9 mouse cellular contexts compared by ENCODE assay signal in genomic region chrX:136820250-136820649, GRCm38 (mm10). TPM values are rescaled to one million over a fixed set of nuclear protein-coding genes. Genes with fewer than 3 reads are reported as not detected.
DNase-seq lines count a peak whose midpoint lies in the region; ATAC-seq and TF ChIP-seq lines count a peak whose summit lies in the region.
"Had no signal": no experiment of that assay in that cellular context is flagged by ENCODE, and none has a peak within 500 bp of the region (broad histone marks: within the 10 kb centered on the region; RNA-seq: fewer than 3 reads in every experiment).

No protein-coding gene starts in this region.

- no peak overlapping the region for H3K27ac ChIP-seq in kidney, embryonic 14.5 days (ENCODE audit: low read depth, low read length)
- no peak overlapping the region for H3K27ac ChIP-seq in kidney, adult 2 months (ENCODE audit: insufficient read depth, low read depth, low read length)
- H3K27ac ChIP-seq in limb, embryonic 10.5 days: no peak overlapping the region
- H3K27ac ChIP-seq: stomach, embryonic 15.5 days had no signal

- 5% methylated on average over 1 of the region's 1 CpGs for WGBS in kidney, embryonic 14.5 days
- WGBS in kidney, adult 2 months: 0% methylated on average over 1 of the region's 1 CpGs
- 17% methylated on average over 1 of the region's 1 CpGs for WGBS in limb, embryonic 10.5 days

- H3K9me3 ChIP-seq in kidney, embryonic 14.5 days (ENCODE audit: control insufficient read depth, low read length): no peaks in the 10 kb centered on the region
- H3K9me3 ChIP-seq in limb, embryonic 10.5 days (replicated peaks): no peaks in the 10 kb centered on the region
- H3K9me3 ChIP-seq: stomach, embryonic 15.5 days had no signal

- DNase-seq in kidney, adult 11 months: peak; percentile 45
- peak; percentile 85 to 86 for DNase-seq in cerebellum, postnatal 10 days
- peak; percentile 69 to 71 for DNase-seq in frontal cortex, postnatal 25 days (ENCODE audit: low spot score in 2 of 2)
- peak; percentile 60 for DNase-seq in kidney, adult 2 months
- peak; percentile 65 for DNase-seq in limb, embryonic 10.5 days (ENCODE audit: low spot score)
- peak; percentile 69 for DNase-seq in naive thymus-derived CD4-positive, alpha-beta T cell, adult 2 months (ENCODE audit: low read depth)
- peak; percentile 10 to 14 for DNase-seq in spleen, postnatal 36 days (ENCODE audit: low spot score in 2 of 2)

- no peaks in the 10 kb centered on the region for H3K4me1 ChIP-seq in kidney, embryonic 14.5 days (ENCODE audit: control insufficient read depth, insufficient read depth, low read length)
- no peaks in the 10 kb centered on the region; the same call in 1 of the 2 replicates for H3K4me1 ChIP-seq in kidney, adult 2 months (ENCODE audit: control insufficient read depth, insufficient read depth, low read length)
- no peaks in the 10 kb centered on the region for H3K4me1 ChIP-seq in limb, embryonic 10.5 days
- H3K4me1 ChIP-seq: stomach, embryonic 15.5 days had no signal

- no peaks in the 10 kb centered on the region for H3K27me3 ChIP-seq in kidney, embryonic 14.5 days (ENCODE audit: control insufficient read depth, insufficient read depth, low read length)
- H3K27me3 ChIP-seq in kidney, adult 2 months (replicated peaks; ENCODE audit: control insufficient read depth, insufficient read depth, low read length): no peaks in the 10 kb centered on the region
- H3K27me3 ChIP-seq in limb, embryonic 10.5 days (ENCODE audit: low read depth, poor library complexity, severe bottlenecking): peaks cover 97% of the 10 kb centered on the region
- H3K27me3 ChIP-seq: stomach, embryonic 15.5 days had no signal

- H3K4me3 ChIP-seq in kidney, embryonic 14.5 days (ENCODE audit: low read length): no peak overlapping the region
- H3K4me3 ChIP-seq in kidney, adult 2 months (ENCODE audit: insufficient read depth, low read depth, low read length): no peak overlapping the region
- no peak overlapping the region for H3K4me3 ChIP-seq in limb, embryonic 10.5 days
- H3K4me3 ChIP-seq: stomach, embryonic 15.5 days had no signal

- no peaks in the 10 kb centered on the region for H3K36me3 ChIP-seq in kidney, embryonic 14.5 days (ENCODE audit: control insufficient read depth, insufficient read depth, low read length)
- H3K36me3 ChIP-seq in kidney, adult 2 months (ENCODE audit: control insufficient read depth, insufficient read depth, low read length): no peaks in the 10 kb centered on the region
- no peaks in the 10 kb centered on the region for H3K36me3 ChIP-seq in limb, embryonic 10.5 days
- H3K36me3 ChIP-seq: stomach, embryonic 15.5 days had no signal

- TF ChIP-seq CTCF in kidney, adult 2 months (conservative IDR thresholded peaks at IDR 0.05; ENCODE audit: insufficient read depth, insufficient read length, low read depth, low read length): peak; percentile 76

- no peak overlapping the region for H3K9ac ChIP-seq in kidney, embryonic 14.5 days (ENCODE audit: low read depth, low read length)
- H3K9ac ChIP-seq: stomach, embryonic 15.5 days had no signal

- TF ChIP-seq POLR2A in kidney, adult 2 months (IDR thresholded peaks at IDR 0.05; ENCODE audit: low read depth, low read length): no peak

- no peak; the same call in 1 of the 2 replicates for ATAC-seq in kidney, embryonic 14.5 days (ENCODE audit: low FRiP score, low TSS enrichment)

- H3K4me2 ChIP-seq in kidney, embryonic 14.5 days (replicated peaks; ENCODE audit: low read depth, low read length): no peak overlapping the region
- H3K4me2 ChIP-seq: stomach, embryonic 15.5 days had no signal

RNA-seq across cellular contexts. Expression of gene Plp1, which starts 2.2 kb away (rescaled TPM):
- 2.4 and 3.6 TPM in 2 replicates for polyA plus RNA-seq in kidney, embryonic 14.5 days (2014; fragmentation: Nextera tagmentation; extraction: Ambion mirVana)
- polyA plus RNA-seq in kidney, adult 2 months (2012; rRNA removed): 3.6 and 4.4 TPM in 2 replicates
- 2.6 and 3.8 TPM in 2 replicates for polyA plus RNA-seq in limb, embryonic 10.5 days (2016; fragmentation: Nextera tagmentation; extraction: Ambion mirVana)

RNA-seq across cellular contexts. Expression of gene Glra4, which starts 40.3 kb away (rescaled TPM):
- 0.13 and 0.19 TPM in 2 replicates for polyA plus RNA-seq in kidney, embryonic 14.5 days (2014; fragmentation: Nextera tagmentation; extraction: Ambion mirVana)
- not detected in 2 replicates for polyA plus RNA-seq in kidney, adult 2 months (2012; rRNA removed)
- 0.13 TPM in 2 replicates for polyA plus RNA-seq in limb, embryonic 10.5 days (2016; fragmentation: Nextera tagmentation; extraction: Ambion mirVana)

RNA-seq across cellular contexts. Expression of gene Rab9b, which starts 48.3 kb away (rescaled TPM):
- 0.12 TPM in 1 of 2 replicates, not detected in the other for polyA plus RNA-seq in kidney, embryonic 14.5 days (2014; fragmentation: Nextera tagmentation; extraction: Ambion mirVana)
- not detected in 2 replicates for polyA plus RNA-seq in kidney, adult 2 months (2012; rRNA removed)
- polyA plus RNA-seq in limb, embryonic 10.5 days (2016; fragmentation: Nextera tagmentation; extraction: Ambion mirVana): 0.09 and 0.14 TPM in 2 replicates

Comparison
In these comparisons a context has a peak if more than half of its experiments do, and no peak if none do; other contexts are left out.
1. DNase-seq: peak in every context shown above with its lines; median percentile 86 in cerebellum, postnatal 10 days; 70 in frontal cortex, postnatal 25 days; 69 in naive thymus-derived CD4-positive, alpha-beta T cell, adult 2 months; 65 in limb, embryonic 10.5 days; 60 in kidney, adult 2 months; 45 in kidney, adult 11 months; 12 in spleen, postnatal 36 days.